Mouse (Mus musculus): ENCODE measurements around the gene Btrc. TPM values are rescaled to one million over a fixed set of nuclear protein-coding genes. Genes with fewer than 3 reads are reported as not detected.

Btrc gene
- polyA plus RNA-seq, 1 experiment from 2014 or later = 34.2 TPM

DNA sequence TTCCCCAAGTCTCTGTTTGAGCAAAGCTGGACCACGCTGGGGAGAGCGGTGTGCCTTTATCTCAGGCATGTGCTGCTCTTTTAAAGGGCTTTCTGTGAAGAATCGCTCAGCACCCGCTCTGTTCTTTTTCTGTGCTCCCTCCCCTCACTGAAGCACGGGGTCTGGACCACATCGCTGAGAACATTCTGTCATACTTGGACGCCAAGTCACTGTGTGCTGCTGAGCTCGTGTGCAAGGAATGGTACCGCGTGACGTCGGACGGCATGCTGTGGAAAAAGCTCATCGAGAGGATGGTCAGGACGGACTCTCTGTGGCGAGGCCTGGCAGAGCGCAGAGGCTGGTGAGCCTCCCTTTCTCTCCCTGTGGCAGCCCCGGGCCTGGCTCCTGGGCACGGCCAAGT, 144.0 kb downstream of the Btrc start:
- H3K4me1 ChIP-seq = peaks cover 24% of the 10 kb centered on the region
- peak overlapping the region; percentile 24 for H3K4me3 ChIP-seq
- WGBS = 44% methylated on average over 19 of the region's 19 CpGs
- peak overlapping the region; percentile 80 for H3K27ac ChIP-seq (replicated peaks)
- ATAC-seq (ENCODE audit: extremely low read depth, insufficient number of reproducible peaks, low FRiP score, low TSS enrichment) = no peak; the same call in 1 of the 2 replicates
- peaks cover 24% of the 10 kb centered on the region for H3K36me3 ChIP-seq
- H3K9ac ChIP-seq = no peak overlapping the region
- H3K4me2 ChIP-seq = peak overlapping the region; percentile 57
- no peaks in the 10 kb centered on the region for H3K9me3 ChIP-seq
- H3K27me3 ChIP-seq (replicated peaks) = no peaks in the 10 kb centered on the region

DNA sequence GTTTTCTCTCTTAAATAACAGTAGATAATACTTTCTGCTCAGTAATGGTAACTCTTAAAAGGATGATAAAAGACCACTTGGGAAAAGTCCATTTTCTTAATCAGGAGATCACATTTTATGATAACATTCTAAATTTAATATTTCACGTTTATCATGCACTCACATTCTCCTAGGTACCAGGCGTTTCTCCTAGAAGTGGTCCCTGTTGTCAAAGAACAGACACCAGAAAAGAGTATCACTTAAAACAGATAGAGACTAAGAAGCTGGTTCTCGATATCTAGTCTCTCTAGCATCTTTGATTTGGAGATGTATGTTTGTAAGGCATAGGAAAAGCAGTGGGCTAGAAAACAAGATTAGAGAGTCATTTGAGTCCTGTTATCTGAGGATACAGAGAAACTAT, 147.1 kb downstream of the Btrc start:
- H3K27me3 ChIP-seq (replicated peaks) = no peaks in the 10 kb centered on the region
- WGBS = 66% methylated on average over 3 of the region's 3 CpGs
- H3K9ac ChIP-seq = no peak overlapping the region
- H3K4me2 ChIP-seq = no peak overlapping the region
- no peak overlapping the region for H3K4me3 ChIP-seq
- ATAC-seq (ENCODE audit: extremely low read depth, insufficient number of reproducible peaks, low FRiP score, low TSS enrichment) = no peak
- no peak overlapping the region for H3K27ac ChIP-seq (replicated peaks)
- H3K9me3 ChIP-seq = no peaks in the 10 kb centered on the region
- H3K36me3 ChIP-seq = peaks cover 39% of the 10 kb centered on the region
- peaks cover 24% of the 10 kb centered on the region for H3K4me1 ChIP-seq

DNA sequence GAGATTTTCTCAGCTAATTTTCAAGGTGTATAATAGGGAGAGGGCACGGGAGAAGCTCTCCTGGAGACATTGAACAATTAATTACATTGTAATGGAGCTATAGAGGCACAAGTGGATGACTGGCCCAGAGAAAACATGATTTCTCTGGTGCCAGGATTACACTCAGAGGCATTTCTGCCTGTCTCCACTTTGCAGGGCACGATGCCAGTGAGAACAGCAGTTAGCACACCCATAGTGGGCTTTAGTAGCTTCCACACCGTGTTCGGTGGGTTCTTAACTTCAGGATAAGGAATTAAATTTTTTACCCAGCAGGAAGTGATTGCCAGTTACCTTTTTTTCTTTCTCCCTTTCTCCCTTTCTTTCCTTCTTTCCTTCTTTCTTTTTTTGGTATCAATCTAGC, 147.9 kb downstream of the Btrc start:
- WGBS = 83% methylated on average over 4 of the region's 4 CpGs
- Histone ChIP-seq H3K4me3 (no peak overlapping the region), H3K9ac (no peak overlapping the region), H3K27ac (replicated peaks) (no peak overlapping the region), H3K4me2 (no peak overlapping the region), H3K4me1 (peaks cover 22% of the 10 kb centered on the region), H3K27me3 (replicated peaks) (no peaks in the 10 kb centered on the region), H3K36me3 (peaks cover 46% of the 10 kb centered on the region), H3K9me3 (no peaks in the 10 kb centered on the region)
- ATAC-seq (ENCODE audit: extremely low read depth, insufficient number of reproducible peaks, low FRiP score, low TSS enrichment) = no peak

DNA sequence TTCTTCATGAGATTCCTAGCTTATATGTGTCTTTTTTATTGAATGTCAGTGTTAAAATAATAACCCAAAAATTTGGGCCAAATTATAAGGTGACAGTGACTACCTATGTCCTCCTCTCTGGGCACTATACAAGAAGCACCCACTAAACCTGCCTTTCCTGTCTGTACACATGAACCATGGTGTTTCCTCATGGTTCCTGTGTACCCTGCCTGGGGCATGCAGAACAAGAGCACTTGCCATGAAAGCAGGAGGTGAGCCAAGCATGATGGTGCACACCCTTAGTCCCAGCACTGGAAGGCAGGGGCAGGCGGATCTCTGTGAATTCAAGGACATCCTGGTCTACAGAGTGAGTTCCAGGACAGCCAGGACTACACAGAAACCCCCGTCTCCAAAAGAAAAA, 151.8 kb downstream of the Btrc start:
- Histone ChIP-seq H3K9ac (no peak overlapping the region), H3K4me3 (no peak overlapping the region), H3K9me3 (no peaks in the 10 kb centered on the region), H3K27ac (replicated peaks) (no peak overlapping the region), H3K27me3 (replicated peaks) (no peaks in the 10 kb centered on the region), H3K4me2 (no peak overlapping the region), H3K4me1 (peaks cover 3% of the 10 kb centered on the region), H3K36me3 (peaks cover 82% of the 10 kb centered on the region)
- no peak for ATAC-seq (ENCODE audit: extremely low read depth, insufficient number of reproducible peaks, low FRiP score, low TSS enrichment)
- 86% methylated on average over 2 of the region's 2 CpGs for WGBS

DNA sequence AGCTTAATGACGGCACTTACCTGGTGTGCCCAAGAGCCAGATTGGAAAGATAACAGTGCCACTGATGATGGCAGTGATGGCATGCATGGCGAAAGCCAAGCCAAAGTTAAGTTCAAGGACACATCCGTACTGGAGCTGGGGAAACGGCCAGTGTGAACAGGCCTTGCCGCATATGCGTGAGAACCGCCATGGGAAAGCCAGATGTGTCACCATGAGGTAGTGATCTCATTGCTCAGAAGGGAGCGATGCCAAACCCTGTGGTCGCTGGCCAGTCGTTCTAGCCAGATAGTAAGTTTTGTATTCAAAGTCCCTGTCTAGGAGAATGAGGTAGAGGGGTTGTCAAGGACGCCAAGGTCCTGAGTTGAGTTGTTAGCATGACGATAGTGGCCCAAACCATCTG, 152.7 kb downstream of the Btrc start:
- H3K9me3 ChIP-seq = no peaks in the 10 kb centered on the region
- H3K27me3 ChIP-seq (replicated peaks) = no peaks in the 10 kb centered on the region
- H3K4me2 ChIP-seq = no peak overlapping the region
- no peak overlapping the region for H3K4me3 ChIP-seq
- H3K27ac ChIP-seq (replicated peaks) = no peak overlapping the region
- H3K9ac ChIP-seq = no peak overlapping the region
- ATAC-seq (ENCODE audit: extremely low read depth, insufficient number of reproducible peaks, low FRiP score, low TSS enrichment) = no peak
- peaks cover 3% of the 10 kb centered on the region for H3K4me1 ChIP-seq
- 89% methylated on average over 12 of the region's 12 CpGs for WGBS
- peaks cover 91% of the 10 kb centered on the region for H3K36me3 ChIP-seq

- no peak for ATAC-seq (ENCODE audit: extremely low read depth, insufficient number of reproducible peaks, low FRiP score, low TSS enrichment)
- Histone ChIP-seq H3K36me3 (peaks cover 72% of the 10 kb centered on the region), H3K27me3 (replicated peaks) (no peaks in the 10 kb centered on the region), H3K9me3 (no peaks in the 10 kb centered on the region), H3K4me2 (no peak overlapping the region), H3K4me1 (peaks cover 47% of the 10 kb centered on the region), H3K27ac (replicated peaks) (no peak overlapping the region), H3K4me3 (no peak overlapping the region), H3K9ac (0 out of 2 replicates have a peak overlapping the region, but pooled peaks have one; percentile 14)
- 68% methylated on average over 7 of the region's 7 CpGs for WGBS
These were observed 163.8 kb downstream of the Btrc start for GRCm38 (mm10) chr19:45527382-45527781.

DNA sequence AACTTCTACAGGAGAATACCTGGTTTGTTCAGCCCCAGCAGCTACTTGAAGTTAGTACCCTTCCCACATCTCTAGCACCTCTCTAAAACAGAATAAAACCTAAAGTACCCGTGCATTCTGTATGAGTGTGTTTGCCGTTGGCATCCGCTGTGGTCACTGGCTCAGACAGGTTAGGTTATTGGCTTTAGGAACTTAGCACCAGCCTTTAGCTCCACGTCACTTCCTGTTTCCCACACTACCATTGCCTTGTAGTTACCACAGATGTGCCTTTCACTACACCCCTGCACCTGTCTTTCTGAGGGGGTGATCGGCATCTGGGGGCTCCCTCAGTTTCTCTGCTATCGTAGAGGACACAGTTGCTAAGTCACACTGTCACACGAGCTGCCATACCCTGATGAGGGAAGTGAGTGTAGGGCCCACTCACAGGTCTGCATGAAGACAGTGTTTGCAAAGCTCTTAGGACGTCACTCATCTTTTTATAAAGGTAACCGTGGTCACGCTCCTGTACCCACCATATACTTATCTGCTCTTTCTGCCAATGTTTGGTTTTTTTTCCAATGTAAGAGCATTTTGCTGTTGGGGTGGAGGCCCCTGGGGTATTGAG, 164.5 kb downstream of the Btrc start:
- Histone ChIP-seq H3K4me2 (no peak overlapping the region), H3K27ac (replicated peaks) (no peak overlapping the region), H3K36me3 (peaks cover 66% of the 10 kb centered on the region), H3K4me1 (peaks cover 47% of the 10 kb centered on the region), H3K4me3 (no peak overlapping the region), H3K9me3 (no peaks in the 10 kb centered on the region), H3K27me3 (replicated peaks) (no peaks in the 10 kb centered on the region), H3K9ac (0 out of 2 replicates have a peak overlapping the region, but pooled peaks have one; percentile 5)
- no peak for ATAC-seq (ENCODE audit: extremely low read depth, insufficient number of reproducible peaks, low FRiP score, low TSS enrichment)
- WGBS = 89% methylated on average over 10 of the region's 10 CpGs

- H3K9me3 ChIP-seq = no peaks in the 10 kb centered on the region
- no peak overlapping the region for H3K4me2 ChIP-seq
- peaks cover 53% of the 10 kb centered on the region for H3K36me3 ChIP-seq
- peak overlapping the region; percentile 15 for H3K9ac ChIP-seq
- no peak for ATAC-seq (ENCODE audit: extremely low read depth, insufficient number of reproducible peaks, low FRiP score, low TSS enrichment)
- H3K27me3 ChIP-seq (replicated peaks) = peaks cover 4% of the 10 kb centered on the region; the same call in 1 of the 2 replicates
- no peak overlapping the region for H3K4me3 ChIP-seq
- H3K4me1 ChIP-seq = peaks cover 47% of the 10 kb centered on the region
- 64% methylated on average over 5 of the region's 5 CpGs for WGBS
- peak overlapping the region; percentile 77 for H3K27ac ChIP-seq (replicated peaks)
These were observed 165.8 kb downstream of the Btrc start for GRCm38 (mm10) chr19:45529294-45529693.

DNA sequence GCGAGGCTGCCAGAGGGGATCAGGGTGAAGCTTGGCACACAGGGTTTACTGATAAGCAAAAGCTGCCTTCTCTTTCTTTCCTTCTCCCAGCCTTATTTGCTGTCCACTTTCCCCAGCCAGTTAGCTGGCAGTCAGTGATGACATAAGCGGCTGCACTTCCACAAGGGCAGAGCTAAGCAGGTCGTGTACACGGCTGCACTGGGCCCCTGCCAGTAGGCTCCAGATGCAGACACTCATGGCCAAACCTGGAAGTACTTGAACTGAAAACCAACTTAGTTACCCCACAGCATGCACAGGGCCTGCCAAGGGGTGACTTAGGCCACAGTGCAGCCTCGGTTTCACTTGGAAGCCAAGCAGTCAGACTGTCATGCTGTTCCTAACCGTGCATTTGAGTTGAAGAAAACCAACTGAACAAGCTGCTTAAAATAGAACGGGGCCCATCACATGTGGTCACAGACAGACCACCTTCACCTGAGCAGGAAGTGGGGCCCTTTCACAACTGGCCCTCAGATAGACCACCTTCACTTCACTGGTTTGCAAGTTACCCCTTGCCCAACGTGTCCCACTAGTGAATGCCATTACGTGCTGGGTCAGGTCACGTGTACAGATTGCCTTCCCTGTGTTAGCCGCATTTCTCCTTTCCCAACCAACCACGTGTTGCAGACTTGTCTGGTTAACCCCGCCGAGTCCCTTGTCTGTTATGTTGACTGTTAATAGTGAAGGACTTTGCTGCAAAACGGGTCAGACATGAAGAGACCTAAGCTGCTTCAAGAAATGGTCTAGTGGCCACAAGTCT, 166.9 kb downstream of the Btrc start:
- H3K4me1 ChIP-seq = peaks cover 52% of the 10 kb centered on the region
- no peak for ATAC-seq (ENCODE audit: extremely low read depth, insufficient number of reproducible peaks, low FRiP score, low TSS enrichment)
- H3K9ac ChIP-seq = no peak overlapping the region; the same call in none of the 2 replicates
- peaks cover 42% of the 10 kb centered on the region for H3K36me3 ChIP-seq
- 53% methylated on average over 15 of the region's 15 CpGs for WGBS
- no peaks in the 10 kb centered on the region for H3K9me3 ChIP-seq
- peaks cover 15% of the 10 kb centered on the region for H3K27me3 ChIP-seq (replicated peaks)
- peak overlapping the region; percentile 77 for H3K27ac ChIP-seq (replicated peaks)
- H3K4me2 ChIP-seq = no peak overlapping the region
- no peak overlapping the region for H3K4me3 ChIP-seq

DNA sequence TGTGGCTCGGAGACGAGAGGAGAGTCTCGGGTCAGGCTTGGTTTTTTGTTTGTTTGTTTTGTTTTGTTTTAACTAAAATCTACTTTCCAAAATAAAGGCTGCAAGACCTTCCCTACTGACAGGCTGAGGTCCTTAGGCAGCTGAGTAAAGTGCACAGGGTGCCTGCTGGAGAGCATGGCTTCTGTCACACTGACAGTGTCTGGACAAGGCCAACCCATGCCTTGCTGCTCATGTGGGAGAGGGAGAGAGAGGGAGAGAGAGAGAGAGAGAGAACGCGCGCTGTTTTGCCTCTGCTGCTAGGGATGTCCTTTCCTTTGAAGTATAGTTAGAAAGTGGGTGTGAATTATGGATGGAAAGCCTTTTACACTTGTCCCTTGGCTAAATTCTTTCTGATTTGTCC, 168.0 kb downstream of the Btrc start:
- H3K4me2 ChIP-seq = no peak overlapping the region
- H3K9me3 ChIP-seq = no peaks in the 10 kb centered on the region
- H3K4me3 ChIP-seq = no peak overlapping the region
- no peak; the same call in 1 of the 2 replicates for ATAC-seq (ENCODE audit: extremely low read depth, insufficient number of reproducible peaks, low FRiP score, low TSS enrichment)
- peaks cover 27% of the 10 kb centered on the region for H3K27me3 ChIP-seq (replicated peaks)
- 42% methylated on average over 6 of the region's 6 CpGs for WGBS
- peak overlapping the region; percentile 77 for H3K27ac ChIP-seq (replicated peaks)
- H3K4me1 ChIP-seq = peaks cover 52% of the 10 kb centered on the region
- peaks cover 31% of the 10 kb centered on the region for H3K36me3 ChIP-seq
- 0 out of 2 replicates have a peak overlapping the region, but pooled peaks have one; percentile 24 for H3K9ac ChIP-seq

GRCm38 (mm10) chr19:45533617-45534016, 170.1 kb downstream of the Btrc start:
- no peak overlapping the region for H3K9ac ChIP-seq
- 57% methylated on average over 7 of the region's 7 CpGs for WGBS
- no peak overlapping the region for H3K27ac ChIP-seq (replicated peaks)
- H3K9me3 ChIP-seq = no peaks in the 10 kb centered on the region
- H3K4me3 ChIP-seq = no peak overlapping the region
- peaks cover 11% of the 10 kb centered on the region for H3K36me3 ChIP-seq
- peaks cover 44% of the 10 kb centered on the region for H3K27me3 ChIP-seq (replicated peaks)
- H3K4me2 ChIP-seq = no peak overlapping the region
- peaks cover 43% of the 10 kb centered on the region for H3K4me1 ChIP-seq
- no peak for ATAC-seq (ENCODE audit: extremely low read depth, insufficient number of reproducible peaks, low FRiP score, low TSS enrichment)
